Mouse (Mus musculus) spleen, postnatal 36 days (tissue): ENCODE data around the gene Nfib.

ENCODE experiments used
- DNase-seq, 2 experiments: peaks; one replicate each; pipeline ENCODE4 v3.0.0; 2022; ENCODE audit warnings: low spot score in 2 of 2, mixed read lengths in 1 of 2

Gene Nfib

GRCm38 (mm10) chr4:82359110-82359509 lies 346.4 kb downstream of the Nfib start:
- no peak for DNase-seq

GRCm38 (mm10) chr4:82349006-82349405 lies 356.5 kb downstream of the Nfib start:
- no peak for DNase-seq

GRCm38 (mm10) chr4:82344787-82345186 lies 360.8 kb downstream of the Nfib start:
- peak in 1 of 2 experiments; percentile 8 for DNase-seq

DNA sequence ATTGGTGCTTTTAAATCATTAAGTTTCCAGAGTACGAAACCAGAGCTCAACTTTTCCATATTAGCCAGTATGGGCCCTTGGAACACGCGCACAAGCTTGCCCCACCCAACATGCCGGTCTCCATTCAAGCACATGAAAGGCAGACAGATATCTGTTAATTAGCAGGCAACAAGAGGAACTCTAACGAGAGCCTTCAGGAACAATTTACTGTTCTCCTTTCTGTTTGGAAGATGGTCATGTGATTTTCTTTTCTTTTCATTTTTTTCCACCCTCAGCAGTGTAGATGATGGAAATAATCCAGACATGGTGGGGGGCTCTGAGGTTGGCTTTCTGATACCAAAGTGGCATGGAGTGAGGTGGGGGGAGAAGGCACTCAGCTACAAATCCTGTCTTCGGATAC lies 361.3 kb downstream of the Nfib start:
- DNase-seq: no peak

DNA sequence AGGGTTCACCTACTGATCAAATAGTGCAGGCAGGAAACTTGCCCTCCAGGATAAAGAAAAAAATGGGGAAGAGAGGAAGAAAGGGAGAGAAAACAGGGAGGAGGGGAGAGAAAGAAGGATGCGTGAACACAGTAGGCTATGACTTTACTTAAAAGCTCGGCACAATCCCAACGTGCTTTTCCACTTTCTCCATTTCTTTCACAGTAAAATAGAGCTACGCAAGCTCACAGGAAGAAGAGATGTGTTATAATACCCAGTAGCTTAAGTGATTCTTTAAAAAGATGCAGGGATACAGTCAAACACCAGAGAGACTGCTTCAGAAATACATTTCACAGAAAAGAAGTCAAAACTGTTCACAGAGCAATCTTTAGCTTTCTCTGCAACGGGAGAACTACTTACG lies 366.6 kb downstream of the Nfib start:
- DNase-seq: no peak

DNA sequence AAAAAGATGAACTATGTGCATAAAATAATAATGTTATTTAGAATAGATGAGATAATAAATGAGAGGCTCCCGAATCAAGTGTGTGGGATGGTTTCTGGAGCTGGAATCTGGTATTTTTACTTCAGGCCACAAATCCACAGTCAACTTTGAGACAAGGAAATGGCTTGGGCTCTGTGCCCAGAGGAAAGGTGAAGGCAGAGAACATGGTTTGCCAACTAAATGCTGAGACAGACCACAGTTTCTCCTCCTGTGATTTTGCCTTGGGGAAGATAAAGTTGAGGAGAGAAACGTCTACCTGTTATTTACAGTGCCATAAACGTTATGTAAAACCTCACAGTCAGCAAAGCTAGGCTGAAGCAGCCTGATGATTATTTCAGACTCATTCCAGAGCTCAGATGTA lies 367.1 kb downstream of the Nfib start:
- no peak for DNase-seq

DNA sequence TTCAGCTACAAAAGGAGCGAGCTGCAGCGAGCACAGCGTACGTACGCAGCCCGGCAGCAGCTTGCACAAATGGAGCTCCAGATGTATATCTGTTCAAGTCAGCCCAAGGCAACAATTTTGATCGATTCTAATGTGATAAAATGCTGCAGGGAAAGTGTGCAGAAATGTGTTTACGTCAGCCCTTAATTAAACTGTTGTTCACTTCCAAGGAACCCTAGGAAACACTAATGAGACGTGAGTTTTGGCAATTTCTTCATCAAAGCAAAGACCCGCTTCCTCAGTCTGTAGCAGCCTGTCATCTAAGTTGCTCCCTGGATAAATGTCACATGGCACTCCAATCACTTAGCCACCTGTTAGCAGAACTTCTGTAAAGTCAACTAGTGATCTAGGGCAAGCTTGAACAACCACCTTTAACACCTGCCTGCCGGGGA lies 368.6 kb downstream of the Nfib start:
- DNase-seq: no peak

- DNase-seq: no peak
Measured at GRCm38 (mm10) chr4:82335266-82335865, 370.2 kb downstream of the Nfib start.

- no peak for DNase-seq
Measured at GRCm38 (mm10) chr4:82333413-82333812, 372.1 kb downstream of the Nfib start.

DNA sequence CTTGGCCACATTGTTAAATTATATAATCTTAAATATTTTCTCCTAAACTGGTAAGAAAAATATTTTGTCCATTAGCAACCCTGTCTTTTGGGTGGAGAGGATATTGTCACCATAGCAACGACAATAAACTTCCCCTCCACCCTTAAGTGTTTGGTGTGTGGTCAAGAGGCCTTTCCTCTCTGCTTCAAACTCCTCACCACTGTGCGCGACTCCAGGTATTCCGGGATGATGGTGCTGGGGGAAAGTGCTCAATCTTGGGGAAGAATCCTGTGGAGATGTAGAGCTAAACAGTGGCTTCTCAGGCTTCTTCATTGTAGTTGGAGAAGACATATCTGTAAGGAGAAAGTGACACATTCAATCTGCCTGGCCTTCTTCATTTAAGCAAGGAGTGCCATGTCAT lies 375.5 kb downstream of the Nfib start:
- no peak for DNase-seq

DNA sequence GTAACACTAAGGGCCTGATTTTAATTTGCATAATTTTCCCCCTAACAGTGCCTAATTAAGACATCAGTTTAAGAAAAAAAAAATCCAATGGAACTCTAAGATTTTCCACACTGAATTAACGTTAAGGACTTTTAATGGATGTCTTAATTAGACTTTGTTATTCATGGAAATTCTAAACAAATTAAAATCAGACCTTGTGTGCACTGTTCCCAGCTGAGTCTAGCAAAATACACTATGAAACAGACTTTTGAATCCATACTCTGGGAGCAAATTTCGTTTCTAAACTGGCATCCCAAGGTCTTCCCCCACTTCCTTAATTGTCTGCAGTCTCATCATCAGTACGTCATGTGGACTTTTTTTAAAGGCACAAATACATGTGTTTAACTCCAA lies 379.4 kb downstream of the Nfib start:
- no peak for DNase-seq

DNA sequence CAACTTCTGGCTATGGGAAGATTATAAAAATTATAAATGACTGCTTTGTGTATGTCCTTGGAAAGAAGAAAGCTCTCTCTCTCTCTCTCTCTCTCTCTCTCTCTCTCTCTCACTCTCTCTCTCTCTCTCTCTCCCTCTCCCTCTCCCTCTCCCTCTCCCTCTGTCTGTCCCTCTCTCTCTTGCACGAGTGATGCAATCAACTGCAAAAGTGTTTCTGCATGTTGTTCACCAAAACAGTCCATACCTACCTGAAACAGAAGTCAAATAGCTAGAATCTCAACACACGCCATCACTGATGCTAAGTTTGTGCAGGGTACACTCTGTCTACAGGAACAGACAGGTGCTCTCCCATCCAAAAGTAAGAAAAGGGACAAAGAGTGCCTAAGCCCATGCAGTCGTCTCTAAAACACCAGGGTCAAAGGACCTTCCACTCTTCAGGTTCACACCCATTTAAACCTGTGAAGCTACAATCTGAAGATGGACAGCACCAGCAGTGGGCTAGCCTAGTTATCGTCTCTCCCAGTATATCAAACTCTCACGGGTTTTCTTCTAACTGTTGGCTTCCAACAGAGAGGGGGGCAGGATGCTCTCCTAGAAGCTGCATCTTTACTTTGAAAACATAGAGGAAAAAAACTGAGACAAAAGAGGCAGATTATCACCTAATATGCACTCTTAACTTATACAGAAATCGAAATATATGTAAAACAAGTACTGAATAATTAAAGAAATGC lies 380.0 kb downstream of the Nfib start:
- DNase-seq: no peak

DNA sequence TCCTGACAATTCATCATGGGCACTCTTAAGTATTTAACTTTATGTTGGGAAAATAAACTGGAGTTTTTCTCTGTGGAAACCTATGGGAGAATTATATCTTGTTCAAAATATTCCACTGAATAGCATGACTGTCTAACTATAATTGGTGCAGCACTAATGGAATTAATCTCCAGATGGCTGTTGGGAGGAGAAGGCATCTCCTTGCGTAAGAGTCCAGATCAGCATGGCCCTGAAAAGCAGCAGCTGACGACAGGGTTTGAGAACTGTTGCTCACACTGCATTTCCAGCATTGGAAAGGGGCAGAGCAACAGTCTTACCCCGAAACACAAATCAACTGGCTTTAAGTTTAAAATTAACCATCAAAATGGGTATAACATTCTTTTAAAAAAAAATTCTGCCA lies 380.6 kb downstream of the Nfib start:
- DNase-seq: no peak

DNA sequence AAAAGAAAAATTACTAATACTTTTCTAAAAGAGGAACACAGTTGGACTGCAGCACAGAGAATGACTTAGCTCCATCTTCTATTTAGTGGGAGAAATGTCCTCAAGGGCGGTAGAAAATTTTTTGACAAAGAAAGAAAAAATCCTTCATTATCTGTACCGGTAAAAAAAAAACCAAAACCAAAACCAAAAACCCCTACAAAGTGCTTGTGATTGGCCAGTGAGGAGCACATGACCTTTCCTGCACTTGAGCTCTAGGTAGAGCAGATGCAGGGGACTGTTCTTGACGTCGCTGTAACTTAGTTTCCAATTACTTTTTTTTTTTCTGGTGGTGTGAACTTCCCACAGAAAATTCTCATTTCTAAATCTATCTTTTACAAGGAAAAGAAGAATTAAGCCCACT lies 384.5 kb downstream of the Nfib start:
- no peak for DNase-seq

GRCm38 (mm10) chr4:82319388-82319787 lies 386.2 kb downstream of the Nfib start:
- DNase-seq: no peak

GRCm38 (mm10) chr4:82316168-82316567 lies 389.4 kb downstream of the Nfib start:
- no peak for DNase-seq

DNA sequence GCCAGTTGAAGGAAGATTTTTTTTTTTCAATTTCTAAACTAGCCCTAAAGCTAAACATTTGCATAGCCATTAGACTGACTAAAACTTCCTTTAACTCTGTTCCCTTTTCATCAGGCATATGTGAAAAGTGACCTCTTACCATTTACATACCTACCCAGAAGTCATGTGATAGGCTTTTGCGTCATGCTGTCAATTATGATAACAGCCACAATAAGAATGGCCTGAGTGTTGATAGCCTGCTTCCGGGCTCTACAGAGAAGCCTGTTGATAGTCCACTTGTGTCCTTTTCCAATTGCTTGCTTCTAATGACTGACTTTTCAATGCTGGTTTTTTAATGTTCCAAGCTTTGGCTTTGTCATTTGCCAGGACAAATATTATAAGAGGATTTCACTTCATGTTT lies 389.8 kb downstream of the Nfib start:
- DNase-seq: no peak

GRCm38 (mm10) chr4:82310924-82311734 lies 394.4 kb downstream of the Nfib start:
- DNase-seq: no peak

- DNase-seq: no peak
Measured at GRCm38 (mm10) chr4:82306045-82306444, 399.5 kb downstream of the Nfib start.

GRCm38 (mm10) chr4:82304148-82304871 lies 401.2 kb downstream of the Nfib start:
- peak; percentile 1 to 2 for DNase-seq

GRCm38 (mm10) chr4:82303362-82303900 lies 402.1 kb downstream of the Nfib start:
- DNase-seq: no peak

DNA sequence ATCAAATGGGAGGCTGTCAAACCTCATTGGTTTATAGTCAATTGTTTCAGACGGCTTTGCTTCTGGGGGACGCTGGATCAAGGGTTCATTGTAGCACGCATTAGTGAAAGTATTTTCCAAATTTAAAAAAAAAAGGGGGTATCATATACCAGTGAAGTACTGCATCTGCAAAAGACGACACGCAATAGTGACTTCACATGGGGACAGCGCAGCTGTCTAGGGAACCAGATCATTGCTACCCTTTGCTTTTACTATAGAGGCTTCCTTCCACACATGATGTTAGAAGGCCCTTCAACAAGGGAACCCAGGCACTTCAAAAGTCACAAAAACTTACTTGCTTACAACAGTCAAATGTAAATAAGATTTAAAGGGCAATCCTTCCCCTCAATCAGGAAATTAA lies 402.6 kb downstream of the Nfib start:
- no peak for DNase-seq
